ENCODE assay signal across 11 mouse cellular contexts in genomic region chr17:26698846-26699245, GRCm38 (mm10). TPM values are rescaled to one million over a fixed set of nuclear protein-coding genes. Genes with fewer than 3 reads are reported as not detected.
A peak's percentile ranks its signal among the peaks of the same experiment; 100 is the strongest.
DNase-seq lines count a peak whose midpoint lies in the region; ATAC-seq and TF ChIP-seq lines count a peak whose summit lies in the region.
"Had no signal": no experiment of that assay in that cellular context is flagged by ENCODE, and none has a peak within 500 bp of the region (broad histone marks: within the 10 kb centered on the region; RNA-seq: fewer than 3 reads in every experiment).

No protein-coding gene starts in this region.

- peak; percentile 26; the same call in 1 of the 2 replicates for TF ChIP-seq CTCF in thymus, adult 2 months (IDR thresholded peaks at IDR 0.05; ENCODE audit: borderline replicate concordance, control insufficient read depth, extremely low read depth, insufficient read depth, low read length, poor library complexity)
- TF ChIP-seq CTCF in embryonic fibroblast, embryonic 13.5 days (IDR thresholded peaks at IDR 0.05; ENCODE audit: borderline replicate concordance, insufficient read depth, low read length), result peak; percentile 47; the same call in 1 of the 2 replicates

- no peak overlapping the region for H3K4me2 ChIP-seq in hindbrain, embryonic 11.5 days (replicated peaks; ENCODE audit: low read depth, low read length)
- H3K4me2 ChIP-seq in hindbrain, embryonic 13.5 days, result no peak overlapping the region
- H3K4me2 ChIP-seq: hindbrain, embryonic 14.5 days; stomach, embryonic 15.5 days had no signal

- 86% methylated on average over 5 of the region's 5 CpGs for WGBS in hindbrain, embryonic 11.5 days
- 87% methylated on average over 5 of the region's 5 CpGs for WGBS in hindbrain, embryonic 13.5 days
- 94% methylated on average over 5 of the region's 5 CpGs for WGBS in thymus, adult 2 months

- no peaks in the 10 kb centered on the region for H3K4me1 ChIP-seq in hindbrain, embryonic 11.5 days (replicated peaks; ENCODE audit: control insufficient read depth, insufficient read depth, low read length)
- H3K4me1 ChIP-seq in hindbrain, embryonic 13.5 days (replicated peaks), result no peaks in the 10 kb centered on the region
- H3K4me1 ChIP-seq in thymus, adult 2 months (replicated peaks; ENCODE audit: control insufficient read depth, insufficient read depth, low read length), result no peaks in the 10 kb centered on the region
- no peaks in the 10 kb centered on the region; the same call in 1 of the 2 replicates for H3K4me1 ChIP-seq in embryonic fibroblast, embryonic 13.5 days (ENCODE audit: control insufficient read depth, insufficient read depth, low read length)

- no peak for TF ChIP-seq POLR2A in thymus, adult 2 months (IDR thresholded peaks at IDR 0.05; ENCODE audit: control insufficient read depth, extremely low read depth, insufficient read depth, low read length, poor library complexity)
- TF ChIP-seq POLR2A in embryonic fibroblast, embryonic 13.5 days (IDR thresholded peaks at IDR 0.05; ENCODE audit: low read depth, low read length), result no peak

- H3K9ac ChIP-seq in hindbrain, embryonic 11.5 days (ENCODE audit: low read depth, low read length), result no peak overlapping the region
- H3K9ac ChIP-seq in hindbrain, embryonic 13.5 days, result no peak overlapping the region
- H3K9ac ChIP-seq: hindbrain, embryonic 14.5 days; stomach, embryonic 15.5 days had no signal

- ATAC-seq in hindbrain, embryonic 11.5 days (ENCODE audit: low FRiP score), result no peak
- ATAC-seq in hindbrain, embryonic 13.5 days (ENCODE audit: low FRiP score), result no peak

- no peaks in the 10 kb centered on the region for H3K27me3 ChIP-seq in hindbrain, embryonic 11.5 days (ENCODE audit: control insufficient read depth, insufficient read depth, low read length)
- H3K27me3 ChIP-seq in hindbrain, embryonic 13.5 days, result no peaks in the 10 kb centered on the region
- no peaks in the 10 kb centered on the region for H3K27me3 ChIP-seq in thymus, adult 2 months (ENCODE audit: control insufficient read depth, insufficient read depth, low read length)
- H3K27me3 ChIP-seq: stomach, embryonic 15.5 days had no signal

- no peak overlapping the region for H3K27ac ChIP-seq in hindbrain, embryonic 11.5 days (ENCODE audit: low read depth, low read length)
- no peak overlapping the region for H3K27ac ChIP-seq in hindbrain, embryonic 13.5 days
- H3K27ac ChIP-seq in thymus, adult 2 months (ENCODE audit: control insufficient read depth, insufficient read depth, low read length), result no peak overlapping the region
- no peak overlapping the region for H3K27ac ChIP-seq in embryonic fibroblast, embryonic 13.5 days (ENCODE audit: insufficient read depth, low read length)
- H3K27ac ChIP-seq: hindbrain, embryonic 14.5 days; stomach, embryonic 15.5 days had no signal

- H3K9me3 ChIP-seq in hindbrain, embryonic 11.5 days (ENCODE audit: control insufficient read depth, low read length), result no peaks in the 10 kb centered on the region
- no peaks in the 10 kb centered on the region for H3K9me3 ChIP-seq in hindbrain, embryonic 13.5 days
- H3K9me3 ChIP-seq: stomach, embryonic 15.5 days had no signal

- H3K36me3 ChIP-seq in hindbrain, embryonic 11.5 days (ENCODE audit: control insufficient read depth, insufficient read depth, low read length), result 0 out of 2 replicates have a peak, but pooled peaks cover 2% of the 10 kb centered on the region
- H3K36me3 ChIP-seq in hindbrain, embryonic 13.5 days, result peaks cover 71% of the 10 kb centered on the region
- peaks cover 44% of the 10 kb centered on the region for H3K36me3 ChIP-seq in thymus, adult 2 months (ENCODE audit: control insufficient read depth, insufficient read depth, low read length)

- peak; percentile 28 for DNase-seq in hindbrain, embryonic 11.5 days (ENCODE audit: low spot score)
- DNase-seq in thymus, adult 2 months, result peak; percentile 30
- no peak for DNase-seq in thymus, adult 18-20 months
- no peak for DNase-seq in urinary bladder, postnatal 10 days (ENCODE audit: low spot score)
- no peak for DNase-seq in testis, postnatal 10 days (ENCODE audit: low spot score)
- no peak for DNase-seq in adrenal gland, adult 18-20 months (ENCODE audit: low spot score in 2 of 2)
- DNase-seq: cerebellum, postnatal 36 days had no signal

- H3K4me3 ChIP-seq in hindbrain, embryonic 11.5 days (ENCODE audit: low read depth, low read length), result no peak overlapping the region
- no peak overlapping the region for H3K4me3 ChIP-seq in hindbrain, embryonic 13.5 days
- no peak overlapping the region for H3K4me3 ChIP-seq in thymus, adult 2 months (ENCODE audit: control insufficient read depth, insufficient read depth, low read length)
- H3K4me3 ChIP-seq in embryonic fibroblast, embryonic 13.5 days (ENCODE audit: insufficient read depth, low read length), result no peak overlapping the region
- H3K4me3 ChIP-seq: stomach, embryonic 15.5 days had no signal

RNA-seq across cellular contexts. Expression of gene Crebrf, which starts 16.6 kb away (rescaled TPM):
- 4.1 and 10.2 TPM in 2 replicates for polyA plus RNA-seq in hindbrain, embryonic 11.5 days (2014; fragmentation: Nextera tagmentation; extraction: Ambion mirVana)
- polyA plus RNA-seq in hindbrain, embryonic 13.5 days (2015; fragmentation: Nextera tagmentation; extraction: Ambion mirVana), result 15.2 and 15.3 TPM in 2 replicates
- 6.7 and 8.0 TPM in 2 replicates for polyA plus RNA-seq in thymus, adult 2 months (2012; rRNA removed)
- polyA plus RNA-seq in embryonic fibroblast, embryonic 13.5 days (2011; ENCODE audit: insufficient read length, low read depth, missing spikeins), result 14.4 TPM in 2 replicates
- total RNA-seq in adrenal gland, adult 18-20 months (2021), result 10 to 100 TPM; 60.9 to 62.2 TPM

RNA-seq across cellular contexts. Expression of gene Atp6v0e, which starts 35.8 kb away (rescaled TPM):
- polyA plus RNA-seq in hindbrain, embryonic 11.5 days (2014; fragmentation: Nextera tagmentation; extraction: Ambion mirVana), result 123 and 126 TPM in 2 replicates
- polyA plus RNA-seq in hindbrain, embryonic 13.5 days (2015; fragmentation: Nextera tagmentation; extraction: Ambion mirVana), result 107 and 114 TPM in 2 replicates
- polyA plus RNA-seq in thymus, adult 2 months (2012; rRNA removed), result 279 and 354 TPM in 2 replicates
- 174 and 192 TPM in 2 replicates for polyA plus RNA-seq in embryonic fibroblast, embryonic 13.5 days (2011; ENCODE audit: insufficient read length, low read depth, missing spikeins)
- total RNA-seq in adrenal gland, adult 18-20 months (2021), result 100 to 1,000 TPM; 215 to 234 TPM

Comparison
In these comparisons a context has a peak if more than half of its experiments do, and no peak if none do; other contexts are left out.
1. DNase-seq: peak in hindbrain, embryonic 11.5 days (single experiment) and thymus, adult 2 months (single experiment); none in thymus, adult 18-20 months (0 of 2), urinary bladder, postnatal 10 days (single experiment), testis, postnatal 10 days (single experiment) and adrenal gland, adult 18-20 months (0 of 2).